Comparison of ENCODE assay signal across 9 mouse cellular contexts in genomic region chr6:92219445-92219844, GRCm38 (mm10). TPM values are rescaled to one million over a fixed set of nuclear protein-coding genes. Genes with fewer than 3 reads are reported as not detected.
DNase-seq lines count a peak whose midpoint lies in the region; TF ChIP-seq lines count a peak whose summit lies in the region.
"Had no signal": no experiment of that assay in that cellular context is flagged by ENCODE, and none has a peak within 500 bp of the region (broad histone marks: within the 10 kb centered on the region; RNA-seq: fewer than 3 reads in every experiment).

No protein-coding gene starts in this region.

- TF ChIP-seq CTCF in gastrocnemius, adult 2 months (IDR thresholded peaks at IDR 0.05) = peak; percentile 54

- no peak overlapping the region for H3K4me3 ChIP-seq in gastrocnemius, adult 2 months

- H3K27ac ChIP-seq in gastrocnemius, adult 2 months = no peak overlapping the region

- DNase-seq in gastrocnemius, adult 2 months = no peak
- DNase-seq in gastrocnemius, adult 18-20 months (ENCODE audit: low spot score) = no peak
- peak; percentile 9 for DNase-seq in thymus, postnatal 25 days
- DNase-seq in thymus, postnatal 14 days = no peak
- DNase-seq in embryo, embryonic 10.5 days (ENCODE audit: low spot score) = peak; percentile 64
- DNase-seq in kidney, postnatal 25 days = peak; percentile 80 to 83
- peak; percentile 55 for DNase-seq in mesoderm, embryonic 11.5 days (ENCODE audit: low read depth, low spot score)
- peak; percentile 76 for DNase-seq in yolk sac, embryonic 10.5 days (ENCODE audit: low spot score)

- intact Hi-C loops in gastrocnemius, adult 2 months (cut with DNase I) = loop anchor here (2.0 kb wide), 1 partner anchor 49 kb away; no protein-coding TSS in a partner anchor

RNA-seq across cellular contexts. Expression of gene Rbsn, which starts 4.7 kb away (rescaled TPM):
- total RNA-seq in gastrocnemius, adult 2 months (2021) = 10 to 100 TPM; 13.6 to 14.9 TPM
- 10 to 100 TPM in 1 of 2 experiments, 1 to 10 TPM in 1; 9.8 to 10.9 TPM for total RNA-seq in gastrocnemius, adult 18-20 months (2021)

RNA-seq across cellular contexts. Expression of gene Trh, which starts 25.0 kb away (rescaled TPM):
- not detected for total RNA-seq in gastrocnemius, adult 2 months (2021)
- total RNA-seq in gastrocnemius, adult 18-20 months (2021) = not detected
- total RNA-seq: hematopoietic stem cell, adult 5-6 weeks had no signal

RNA-seq across cellular contexts. Expression of gene Mrps25, which starts 35.6 kb away (rescaled TPM):
- 10 to 100 TPM; 29.2 to 43.7 TPM for total RNA-seq in gastrocnemius, adult 2 months (2021)
- total RNA-seq in gastrocnemius, adult 18-20 months (2021) = 10 to 100 TPM; 36.8 to 46.7 TPM

Comparison
In these comparisons a context has a peak if more than half of its experiments do, and no peak if none do; other contexts are left out.
1. DNase-seq: peak in thymus, postnatal 25 days (single experiment), embryo, embryonic 10.5 days (single experiment), kidney, postnatal 25 days (2 of 2), mesoderm, embryonic 11.5 days (single experiment) and yolk sac, embryonic 10.5 days (single experiment); none in gastrocnemius, adult 2 months (single experiment), gastrocnemius, adult 18-20 months (single experiment) and thymus, postnatal 14 days (single experiment).